Mouse (Mus musculus) stomach, embryonic 15.5 days (tissue): ENCODE data around the gene Pld1. TPM values are rescaled to one million over a fixed set of nuclear protein-coding genes. Genes with fewer than 3 reads are reported as not detected.

Experiments used
- ATAC-seq: fragments of 200-750 bp; cut with Nextera tagmentation; 2 replicates; pipeline ENCODE4 v1.8.0; 2017; ENCODE audit warnings: low read depth, moderate number of reproducible peaks, moderate TSS enrichment; ENCODE audit not compliant: insufficient read depth, low FRiP score
- H3K27ac ChIP-seq: fragments of 300-500 bp; sonication (generic); 2 replicates; pipeline ENCODE4 v1.5.1; 2015; ENCODE audit warnings: mild to moderate bottlenecking, inconsistent platforms
- H3K27me3 ChIP-seq: fragments of 300-500 bp; sonication (generic); replicated peaks from 2 replicates; pipeline ENCODE4 v1.6.1; 2015; ENCODE audit warnings: inconsistent platforms
- H3K36me3 ChIP-seq: fragments of 300-500 bp; sonication (generic); 2 replicates; pipeline ENCODE4 v1.6.1; 2015; ENCODE audit warnings: inconsistent platforms
- H3K4me1 ChIP-seq: fragments of 300-500 bp; sonication (generic); 2 replicates; pipeline ENCODE4 v1.6.1; 2015; ENCODE audit warnings: inconsistent platforms
- H3K4me2 ChIP-seq: fragments of 300-500 bp; sonication (generic); 2 replicates; pipeline ENCODE4 v1.6.1; 2015; ENCODE audit warnings: mild to moderate bottlenecking, inconsistent platforms
- H3K4me3 ChIP-seq: fragments of 300-500 bp; sonication (generic); replicated peaks from 2 replicates; pipeline ENCODE4 v1.5.1; 2015; ENCODE audit warnings: inconsistent platforms
- H3K9ac ChIP-seq: fragments of 300-500 bp; sonication (generic); 2 replicates; pipeline ENCODE4 v1.6.1; 2015; ENCODE audit warnings: inconsistent platforms
- H3K9me3 ChIP-seq: fragments of 300-500 bp; sonication (generic); 2 replicates; pipeline ENCODE4 v1.6.1; 2016; ENCODE audit warnings: inconsistent platforms
- WGBS: fragments of 180-500 bp; shearing (Covaris S2); methylation state at CpG from one replicate; pipeline ENCODE4 v1.1.7; 2015; 5-methylcytosine and 5-hydroxymethylcytosine counted together
- polyA plus RNA-seq: library from polyadenylated mRNA; unstranded; fragments of >200 nt; fragmentation: Nextera tagmentation; extraction: Ambion mirVana; gene quantifications from 2 replicates; pipeline ENCODE4 v1.2.1, GENCODE M21; 2015

Pld1 gene
- polyA plus RNA-seq, 1 experiment from 2014 or later = 7.1 TPM

DNA sequence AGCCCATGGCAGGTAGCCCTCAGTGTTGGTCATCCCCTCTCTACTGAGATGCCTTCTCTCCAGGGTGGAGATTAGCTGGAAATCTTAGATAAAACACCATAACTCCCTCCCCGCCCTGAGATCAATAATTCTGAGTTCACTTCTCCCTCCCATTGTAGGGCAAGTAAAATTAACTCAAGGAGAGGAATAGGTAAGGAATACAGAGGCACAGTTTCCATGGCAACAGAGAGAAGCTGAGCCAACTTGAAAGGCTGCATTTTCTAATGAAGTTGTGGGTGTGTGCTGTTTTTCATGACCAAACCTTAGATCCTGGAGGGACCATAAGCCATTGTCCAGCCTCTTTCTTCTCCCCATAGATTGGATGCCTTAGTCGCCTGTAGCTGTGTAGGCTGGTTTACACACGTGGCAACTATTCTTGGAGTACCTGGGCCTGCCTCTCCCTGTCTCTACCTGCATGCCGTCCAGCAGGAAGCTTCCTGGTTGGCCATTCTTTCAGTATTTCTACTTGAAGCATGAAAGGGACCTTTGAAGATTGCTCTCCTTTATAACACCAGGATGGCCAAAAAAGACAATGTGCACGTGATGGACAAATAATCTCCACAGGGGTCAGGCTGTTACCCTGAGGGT lies 96.3 kb downstream of the Pld1 start:
- Histone ChIP-seq H3K4me3 (no peak overlapping the region), H3K4me1 (no peaks in the 10 kb centered on the region), H3K9ac (no peak overlapping the region), H3K4me2 (no peak overlapping the region), H3K9me3 (no peaks in the 10 kb centered on the region), H3K27me3 (no peaks in the 10 kb centered on the region), H3K36me3 (no peaks in the 10 kb centered on the region), H3K27ac (no peak overlapping the region)
- WGBS = 68% methylated on average over 5 of the region's 5 CpGs
- ATAC-seq = no peak

GRCm38 (mm10) chr3:28037320-28037932 lies 98.9 kb downstream of the Pld1 start:
- H3K27me3 ChIP-seq = no peaks in the 10 kb centered on the region
- H3K9me3 ChIP-seq = no peaks in the 10 kb centered on the region
- no peak overlapping the region for H3K4me3 ChIP-seq
- WGBS = 54% methylated on average over 8 of the region's 8 CpGs
- ATAC-seq = peak; percentile 21; the same call in 1 of the 2 replicates
- H3K36me3 ChIP-seq = peaks cover 8% of the 10 kb centered on the region; the same call in 1 of the 2 replicates
- H3K4me2 ChIP-seq = no peak overlapping the region
- no peaks in the 10 kb centered on the region for H3K4me1 ChIP-seq
- H3K27ac ChIP-seq = no peak overlapping the region
- no peak overlapping the region for H3K9ac ChIP-seq

GRCm38 (mm10) chr3:28038106-28038505 lies 99.6 kb downstream of the Pld1 start:
- Histone ChIP-seq H3K4me1 (no peaks in the 10 kb centered on the region), H3K9ac (no peak overlapping the region), H3K4me3 (no peak overlapping the region), H3K27ac (no peak overlapping the region), H3K36me3 (peaks cover 8% of the 10 kb centered on the region; the same call in 1 of the 2 replicates), H3K27me3 (no peaks in the 10 kb centered on the region), H3K9me3 (no peaks in the 10 kb centered on the region), H3K4me2 (no peak overlapping the region)
- WGBS = 50% methylated on average over 2 of the region's 2 CpGs
- peak; percentile 62; the same call in 1 of the 2 replicates for ATAC-seq

GRCm38 (mm10) chr3:28039760-28040159 lies 101.3 kb downstream of the Pld1 start:
- Histone ChIP-seq H3K4me2 (no peak overlapping the region), H3K27me3 (no peaks in the 10 kb centered on the region), H3K27ac (no peak overlapping the region), H3K4me1 (no peaks in the 10 kb centered on the region), H3K9me3 (no peaks in the 10 kb centered on the region), H3K36me3 (peaks cover 8% of the 10 kb centered on the region; the same call in 1 of the 2 replicates), H3K4me3 (no peak overlapping the region), H3K9ac (no peak overlapping the region)
- WGBS = 30% methylated on average over 1 of the region's 1 CpGs
- no peak for ATAC-seq

DNA sequence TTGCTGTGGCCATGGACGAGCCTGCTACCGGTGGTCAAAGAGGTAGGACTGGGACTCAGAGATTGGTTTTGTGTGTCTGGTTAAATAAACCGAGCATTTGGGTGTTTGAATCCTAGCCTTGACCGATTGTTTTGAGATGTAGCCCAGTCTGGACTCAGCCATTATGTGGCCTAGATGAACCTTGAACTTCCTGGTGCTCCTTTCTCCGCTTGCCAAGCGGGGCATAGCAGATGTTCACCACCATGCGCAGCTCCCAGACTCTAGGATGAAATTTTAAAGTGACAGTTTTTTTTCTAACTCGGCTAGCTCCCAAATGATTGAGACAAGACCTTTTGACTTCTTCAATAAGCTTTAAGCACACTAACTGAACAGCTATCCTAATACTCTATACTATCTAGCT lies 102.7 kb downstream of the Pld1 start:
- Histone ChIP-seq H3K4me2 (no peak overlapping the region), H3K4me1 (no peaks in the 10 kb centered on the region), H3K27me3 (no peaks in the 10 kb centered on the region), H3K36me3 (peaks cover 8% of the 10 kb centered on the region; the same call in 1 of the 2 replicates), H3K9me3 (no peaks in the 10 kb centered on the region), H3K27ac (no peak overlapping the region), H3K9ac (no peak overlapping the region), H3K4me3 (no peak overlapping the region)
- WGBS = 88% methylated on average over 8 of the region's 8 CpGs
- no peak for ATAC-seq

GRCm38 (mm10) chr3:28042366-28042765 lies 103.9 kb downstream of the Pld1 start:
- Histone ChIP-seq H3K9me3 (no peaks in the 10 kb centered on the region), H3K4me1 (no peaks in the 10 kb centered on the region), H3K4me2 (no peak overlapping the region), H3K27ac (no peak overlapping the region), H3K4me3 (no peak overlapping the region), H3K27me3 (no peaks in the 10 kb centered on the region), H3K9ac (no peak overlapping the region), H3K36me3 (peaks cover 8% of the 10 kb centered on the region; the same call in 1 of the 2 replicates)
- ATAC-seq = no peak
- 89% methylated on average over 4 of the region's 4 CpGs for WGBS

DNA sequence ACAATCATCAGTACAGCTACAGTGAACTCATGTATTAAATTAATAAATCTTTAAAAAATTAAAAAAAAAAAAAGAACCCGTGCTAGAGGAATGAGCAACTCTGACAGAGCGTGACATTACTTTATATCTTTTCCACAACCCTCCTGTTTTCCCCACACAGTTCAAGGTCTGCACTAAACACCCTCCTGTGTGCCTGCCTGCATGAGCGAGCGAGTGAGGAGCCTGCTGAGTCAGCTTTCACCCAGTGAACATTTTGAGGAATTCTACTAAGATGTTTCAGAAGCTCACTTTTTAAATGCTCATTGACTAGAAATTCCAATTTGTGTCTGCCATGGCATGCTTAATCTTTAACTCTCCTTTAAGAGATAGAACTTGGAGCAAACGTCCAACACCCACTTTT lies 109.1 kb downstream of the Pld1 start:
- Histone ChIP-seq H3K9ac (no peak overlapping the region), H3K27ac (no peak overlapping the region), H3K27me3 (no peaks in the 10 kb centered on the region), H3K9me3 (no peaks in the 10 kb centered on the region), H3K4me1 (no peaks in the 10 kb centered on the region), H3K36me3 (no peaks in the 10 kb centered on the region), H3K4me3 (no peak overlapping the region), H3K4me2 (no peak overlapping the region)
- no peak for ATAC-seq
- WGBS = 80% methylated on average over 5 of the region's 5 CpGs

DNA sequence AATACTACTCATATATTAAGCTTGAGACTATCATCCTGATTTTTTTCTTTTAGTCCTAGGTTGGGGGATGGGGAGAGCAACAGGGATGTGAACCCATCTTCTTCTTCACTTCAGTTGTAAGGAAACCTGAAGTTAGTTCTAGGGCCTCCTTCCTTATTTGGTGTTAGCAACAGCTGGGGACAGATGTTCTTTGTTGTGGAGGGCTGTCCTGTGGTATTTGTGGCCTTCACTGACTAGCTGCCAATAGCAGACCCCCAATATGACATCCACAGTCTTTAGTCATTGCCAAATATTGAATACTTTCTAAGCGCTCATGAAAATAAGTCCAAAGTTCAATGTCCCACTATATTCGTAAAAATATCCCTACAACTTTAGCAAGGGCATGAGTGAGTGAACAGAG lies 111.0 kb downstream of the Pld1 start:
- H3K4me2 ChIP-seq = no peak overlapping the region
- H3K27me3 ChIP-seq = no peaks in the 10 kb centered on the region
- H3K9me3 ChIP-seq = no peaks in the 10 kb centered on the region
- H3K9ac ChIP-seq = no peak overlapping the region
- no peaks in the 10 kb centered on the region for H3K36me3 ChIP-seq
- ATAC-seq = no peak
- H3K4me3 ChIP-seq = no peak overlapping the region
- peak overlapping the region; percentile 55; the same call in 1 of the 2 replicates for H3K27ac ChIP-seq
- no peaks in the 10 kb centered on the region for H3K4me1 ChIP-seq
- 63% methylated on average over 2 of the region's 2 CpGs for WGBS

GRCm38 (mm10) chr3:28053076-28053475 lies 114.6 kb downstream of the Pld1 start:
- H3K36me3 ChIP-seq = no peaks in the 10 kb centered on the region
- no peaks in the 10 kb centered on the region for H3K27me3 ChIP-seq
- H3K4me3 ChIP-seq = no peak overlapping the region
- no peak overlapping the region for H3K27ac ChIP-seq
- no peak for ATAC-seq
- H3K9me3 ChIP-seq = no peaks in the 10 kb centered on the region
- no peak overlapping the region for H3K4me2 ChIP-seq
- H3K4me1 ChIP-seq = no peaks in the 10 kb centered on the region
- WGBS = 86% methylated on average over 4 of the region's 4 CpGs
- H3K9ac ChIP-seq = no peak overlapping the region

DNA sequence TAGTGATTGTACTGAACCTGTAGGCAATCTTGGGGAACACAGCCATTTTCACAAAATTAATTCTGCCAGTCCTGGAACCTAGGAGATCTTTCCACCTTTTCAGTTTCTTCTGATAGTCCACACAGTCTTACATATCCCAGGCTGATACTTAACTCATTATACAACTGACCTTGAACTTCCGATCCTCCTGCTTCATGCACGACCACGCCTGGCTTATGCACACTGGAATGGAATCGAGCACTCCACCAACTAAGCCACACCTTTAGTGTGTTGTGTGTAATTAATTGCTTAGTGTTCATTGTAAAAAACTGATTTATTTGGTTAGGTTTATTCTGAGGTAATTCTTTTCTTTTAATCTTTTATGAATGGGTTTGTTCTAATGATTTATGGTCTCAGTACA lies 122.2 kb downstream of the Pld1 start:
- ATAC-seq = no peak
- Histone ChIP-seq H3K27ac (no peak overlapping the region), H3K4me3 (no peak overlapping the region), H3K36me3 (no peaks in the 10 kb centered on the region), H3K9ac (no peak overlapping the region), H3K4me2 (no peak overlapping the region), H3K9me3 (no peaks in the 10 kb centered on the region), H3K4me1 (no peaks in the 10 kb centered on the region), H3K27me3 (no peaks in the 10 kb centered on the region)
- WGBS = 75% methylated on average over 4 of the region's 4 CpGs

DNA sequence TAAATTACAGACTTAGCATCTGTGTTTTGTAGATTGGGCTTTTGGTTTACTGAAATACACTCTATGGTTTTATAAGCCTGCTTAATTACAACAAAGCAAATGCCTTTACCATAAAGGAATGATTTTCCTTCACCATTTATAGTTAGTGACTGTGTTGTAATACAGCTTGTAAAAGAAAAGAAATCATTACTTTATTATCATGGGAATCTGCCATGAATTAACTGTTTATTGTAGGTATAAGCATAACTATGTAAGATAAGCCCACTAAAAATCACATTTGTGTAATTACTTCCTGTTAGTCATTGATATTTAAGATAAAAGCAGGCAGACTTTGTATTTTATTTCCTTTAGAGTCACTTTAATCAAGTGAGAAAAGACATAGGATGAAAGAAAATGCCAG lies 122.7 kb downstream of the Pld1 start:
- no peak for ATAC-seq
- no peak overlapping the region for H3K9ac ChIP-seq
- no peaks in the 10 kb centered on the region for H3K4me1 ChIP-seq
- H3K4me2 ChIP-seq = no peak overlapping the region
- H3K9me3 ChIP-seq = no peaks in the 10 kb centered on the region
- H3K27me3 ChIP-seq = no peaks in the 10 kb centered on the region
- no peak overlapping the region for H3K4me3 ChIP-seq
- H3K36me3 ChIP-seq = no peaks in the 10 kb centered on the region
- H3K27ac ChIP-seq = no peak overlapping the region

DNA sequence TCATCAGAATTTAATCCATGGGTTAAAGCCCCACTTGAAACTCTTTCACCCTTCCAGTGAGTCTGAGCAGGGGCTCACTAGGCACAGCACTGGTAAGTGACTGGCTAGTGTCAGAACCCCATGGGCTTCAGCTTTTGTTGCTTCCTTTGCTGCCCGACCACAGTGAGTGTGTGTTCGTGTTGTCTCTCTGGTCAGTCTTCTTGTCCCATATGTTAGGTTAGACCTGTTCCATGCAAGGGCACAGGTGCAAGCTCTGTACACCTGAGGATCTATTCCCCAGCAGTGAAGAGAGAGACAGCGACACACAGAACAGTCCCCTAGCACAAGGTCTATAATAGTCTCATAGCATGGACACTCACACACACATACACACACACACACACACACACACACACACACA lies 140.7 kb downstream of the Pld1 start:
- ATAC-seq = no peak
- no peak overlapping the region for H3K4me3 ChIP-seq
- no peaks in the 10 kb centered on the region for H3K9me3 ChIP-seq
- no peaks in the 10 kb centered on the region for H3K36me3 ChIP-seq
- WGBS = 79% methylated on average over 3 of the region's 3 CpGs
- no peak overlapping the region for H3K9ac ChIP-seq
- no peak overlapping the region for H3K27ac ChIP-seq
- H3K27me3 ChIP-seq = no peaks in the 10 kb centered on the region
- H3K4me1 ChIP-seq = no peaks in the 10 kb centered on the region
- H3K4me2 ChIP-seq = no peak overlapping the region
